Mouse (Mus musculus): ENCODE measurements around the gene Klhdc7a. TPM values are rescaled to one million over a fixed set of nuclear protein-coding genes. Genes with fewer than 3 reads are reported as not detected.

Klhdc7a gene
- polyA plus RNA-seq, 1 experiment from 2014 or later = 1.0 TPM

- no peaks in the 10 kb centered on the region; the same call in 1 of the 2 replicates for H3K9me3 ChIP-seq (replicated peaks; ENCODE audit: control insufficient read depth, low read length)
- H3K36me3 ChIP-seq (ENCODE audit: control insufficient read depth, insufficient read depth) = no peaks in the 10 kb centered on the region
- no peaks in the 10 kb centered on the region; the same call in 1 of the 2 replicates for H3K4me1 ChIP-seq (ENCODE audit: control insufficient read depth, low read depth, low read length)
- no peak overlapping the region for H3K9ac ChIP-seq (ENCODE audit: low read depth, low read length)
- H3K4me3 ChIP-seq (ENCODE audit: low read depth, low read length) = no peak overlapping the region
- no peak for ATAC-seq (ENCODE audit: low read depth)
- H3K27me3 ChIP-seq (ENCODE audit: control insufficient read depth, insufficient read depth, low read depth, low read length) = no peaks in the 10 kb centered on the region
- 26% methylated on average over 7 of the region's 7 CpGs for WGBS (ENCODE audit: insufficient replicate concordance)
- H3K4me2 ChIP-seq (ENCODE audit: low read depth, low read length) = no peak overlapping the region
- H3K27ac ChIP-seq (ENCODE audit: low read length) = no peak overlapping the region
Measured at GRCm38 (mm10) chr4:139948591-139948990, 19.2 kb downstream of the Klhdc7a start.

- no peaks in the 10 kb centered on the region for H3K36me3 ChIP-seq (ENCODE audit: control insufficient read depth, insufficient read depth)
- H3K9ac ChIP-seq (ENCODE audit: low read depth, low read length) = no peak overlapping the region
- no peak overlapping the region for H3K4me2 ChIP-seq (ENCODE audit: low read depth, low read length)
- H3K9me3 ChIP-seq (replicated peaks; ENCODE audit: control insufficient read depth, low read length) = no peaks in the 10 kb centered on the region; the same call in 1 of the 2 replicates
- no peaks in the 10 kb centered on the region; the same call in 1 of the 2 replicates for H3K4me1 ChIP-seq (ENCODE audit: control insufficient read depth, low read depth, low read length)
- H3K27ac ChIP-seq (ENCODE audit: low read length) = no peak overlapping the region
- H3K4me3 ChIP-seq (ENCODE audit: low read depth, low read length) = no peak overlapping the region
- 80% methylated on average over 2 of the region's 2 CpGs for WGBS (ENCODE audit: insufficient replicate concordance)
- no peak for ATAC-seq (ENCODE audit: low read depth)
- no peaks in the 10 kb centered on the region for H3K27me3 ChIP-seq (ENCODE audit: control insufficient read depth, insufficient read depth, low read depth, low read length)
Measured at GRCm38 (mm10) chr4:139947341-139947740, 20.5 kb downstream of the Klhdc7a start.

GRCm38 (mm10) chr4:139941831-139942230, 26.0 kb downstream of the Klhdc7a start:
- WGBS (ENCODE audit: insufficient replicate concordance) = 37% methylated on average over 2 of the region's 2 CpGs
- Histone ChIP-seq H3K9ac (ENCODE audit: low read depth, low read length) (no peak overlapping the region), H3K27me3 (ENCODE audit: control insufficient read depth, insufficient read depth, low read depth, low read length) (no peaks in the 10 kb centered on the region), H3K9me3 (replicated peaks; ENCODE audit: control insufficient read depth, low read length) (no peaks in the 10 kb centered on the region; the same call in 1 of the 2 replicates), H3K36me3 (ENCODE audit: control insufficient read depth, insufficient read depth) (no peaks in the 10 kb centered on the region), H3K4me1 (ENCODE audit: control insufficient read depth, low read depth, low read length) (no peaks in the 10 kb centered on the region), H3K4me3 (ENCODE audit: low read depth, low read length) (no peak overlapping the region), H3K4me2 (ENCODE audit: low read depth, low read length) (no peak overlapping the region), H3K27ac (ENCODE audit: low read length) (no peak overlapping the region)
- ATAC-seq (ENCODE audit: low read depth) = no peak

GRCm38 (mm10) chr4:139935557-139935956, 32.3 kb downstream of the Klhdc7a start:
- no peaks in the 10 kb centered on the region for H3K36me3 ChIP-seq (ENCODE audit: control insufficient read depth, insufficient read depth)
- H3K4me1 ChIP-seq (ENCODE audit: control insufficient read depth, low read depth, low read length) = no peaks in the 10 kb centered on the region
- H3K9ac ChIP-seq (ENCODE audit: low read depth, low read length) = no peak overlapping the region
- no peak overlapping the region for H3K4me3 ChIP-seq (ENCODE audit: low read depth, low read length)
- no peaks in the 10 kb centered on the region for H3K9me3 ChIP-seq (replicated peaks; ENCODE audit: control insufficient read depth, low read length)
- H3K27me3 ChIP-seq (ENCODE audit: control insufficient read depth, insufficient read depth, low read depth, low read length) = peaks cover 5% of the 10 kb centered on the region
- H3K4me2 ChIP-seq (ENCODE audit: low read depth, low read length) = no peak overlapping the region
- no peak for ATAC-seq (ENCODE audit: low read depth)
- H3K27ac ChIP-seq (ENCODE audit: low read length) = no peak overlapping the region
- 56% methylated on average over 3 of the region's 3 CpGs for WGBS (ENCODE audit: insufficient replicate concordance)

GRCm38 (mm10) chr4:139932970-139933801, 34.6 kb downstream of the Klhdc7a start:
- Histone ChIP-seq H3K27ac (ENCODE audit: low read length) (no peak overlapping the region), H3K4me1 (ENCODE audit: control insufficient read depth, low read depth, low read length) (no peaks in the 10 kb centered on the region), H3K4me2 (ENCODE audit: low read depth, low read length) (no peak overlapping the region), H3K9ac (ENCODE audit: low read depth, low read length) (no peak overlapping the region), H3K36me3 (ENCODE audit: control insufficient read depth, insufficient read depth) (no peaks in the 10 kb centered on the region), H3K27me3 (ENCODE audit: control insufficient read depth, insufficient read depth, low read depth, low read length) (peaks cover 5% of the 10 kb centered on the region), H3K9me3 (replicated peaks; ENCODE audit: control insufficient read depth, low read length) (no peaks in the 10 kb centered on the region), H3K4me3 (ENCODE audit: low read depth, low read length) (no peak overlapping the region)
- 64% methylated on average over 18 of the region's 18 CpGs for WGBS (ENCODE audit: insufficient replicate concordance)
- ATAC-seq (ENCODE audit: low read depth) = no peak

- no peaks in the 10 kb centered on the region for H3K9me3 ChIP-seq (replicated peaks; ENCODE audit: control insufficient read depth, low read length)
- no peaks in the 10 kb centered on the region for H3K4me1 ChIP-seq (ENCODE audit: control insufficient read depth, low read depth, low read length)
- H3K9ac ChIP-seq (ENCODE audit: low read depth, low read length) = no peak overlapping the region
- H3K27ac ChIP-seq (ENCODE audit: low read length) = no peak overlapping the region
- no peak overlapping the region for H3K4me2 ChIP-seq (ENCODE audit: low read depth, low read length)
- 26% methylated on average over 12 of the region's 12 CpGs for WGBS (ENCODE audit: insufficient replicate concordance)
- ATAC-seq (ENCODE audit: low read depth) = no peak
- H3K36me3 ChIP-seq (ENCODE audit: control insufficient read depth, insufficient read depth) = no peaks in the 10 kb centered on the region
- no peak overlapping the region for H3K4me3 ChIP-seq (ENCODE audit: low read depth, low read length)
- peaks cover 7% of the 10 kb centered on the region for H3K27me3 ChIP-seq (ENCODE audit: control insufficient read depth, insufficient read depth, low read depth, low read length)
Measured at GRCm38 (mm10) chr4:139931790-139932510, 35.9 kb downstream of the Klhdc7a start.

- H3K36me3 ChIP-seq (ENCODE audit: control insufficient read depth, insufficient read depth) = no peaks in the 10 kb centered on the region
- no peak overlapping the region for H3K27ac ChIP-seq (ENCODE audit: low read length)
- no peak for ATAC-seq (ENCODE audit: low read depth)
- H3K4me2 ChIP-seq (ENCODE audit: low read depth, low read length) = no peak overlapping the region
- H3K9ac ChIP-seq (ENCODE audit: low read depth, low read length) = no peak overlapping the region
- WGBS (ENCODE audit: insufficient replicate concordance) = 27% methylated on average over 7 of the region's 7 CpGs
- H3K4me3 ChIP-seq (ENCODE audit: low read depth, low read length) = no peak overlapping the region
- no peaks in the 10 kb centered on the region for H3K4me1 ChIP-seq (ENCODE audit: control insufficient read depth, low read depth, low read length)
- peaks cover 16% of the 10 kb centered on the region for H3K27me3 ChIP-seq (ENCODE audit: control insufficient read depth, insufficient read depth, low read depth, low read length)
- no peaks in the 10 kb centered on the region for H3K9me3 ChIP-seq (replicated peaks; ENCODE audit: control insufficient read depth, low read length)
Measured at GRCm38 (mm10) chr4:139930885-139931284, 36.9 kb downstream of the Klhdc7a start.

- WGBS (ENCODE audit: insufficient replicate concordance) = 14% methylated on average over 11 of the region's 11 CpGs
- no peak overlapping the region for H3K4me2 ChIP-seq (ENCODE audit: low read depth, low read length)
- H3K4me1 ChIP-seq (ENCODE audit: control insufficient read depth, low read depth, low read length) = no peaks in the 10 kb centered on the region
Measured at GRCm38 (mm10) chr4:139926161-139926561, 41.7 kb downstream of the Klhdc7a start.

More at GRCm38 (mm10) chr4:139926161-139926561, 41.7 kb downstream of the Klhdc7a start:
- ATAC-seq (ENCODE audit: low read depth) = no peak
- Histone ChIP-seq H3K9me3 (replicated peaks; ENCODE audit: control insufficient read depth, low read length) (no peaks in the 10 kb centered on the region), H3K4me3 (ENCODE audit: low read depth, low read length) (no peak overlapping the region), H3K27me3 (ENCODE audit: control insufficient read depth, insufficient read depth, low read depth, low read length) (peaks cover 19% of the 10 kb centered on the region), H3K9ac (ENCODE audit: low read depth, low read length) (no peak overlapping the region), H3K36me3 (ENCODE audit: control insufficient read depth, insufficient read depth) (no peaks in the 10 kb centered on the region), H3K27ac (ENCODE audit: low read length) (no peak overlapping the region)
